Mouse (Mus musculus): ENCODE measurements around the gene Tmem184b. TPM values are rescaled to one million over a fixed set of nuclear protein-coding genes. Genes with fewer than 3 reads are reported as not detected.

The Tmem184b gene
- polyA plus RNA-seq, 2 experiments = 67.9 to 121 TPM

DNA sequence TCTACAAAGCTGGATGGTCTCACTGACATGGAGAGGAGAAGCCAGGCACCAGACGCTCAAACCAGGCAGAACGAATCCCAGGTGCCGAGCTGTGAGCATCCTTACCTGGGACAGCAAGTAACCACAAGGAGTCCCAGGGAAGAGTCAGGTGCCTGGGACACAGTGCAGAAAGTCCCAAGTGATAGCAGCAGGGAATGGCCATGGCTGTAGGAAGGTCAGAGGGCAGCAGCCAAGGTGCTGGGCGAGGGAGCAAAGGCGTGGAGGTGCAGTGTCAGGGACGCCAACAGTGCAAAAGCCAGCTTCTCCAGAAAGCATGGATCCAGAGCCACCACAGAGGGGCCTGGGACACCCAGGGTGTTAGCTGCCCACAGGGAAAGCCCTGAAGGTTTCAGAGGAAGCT lies 10.3 kb downstream of the Tmem184b start:
- H3K9ac ChIP-seq (ENCODE audit: low read depth, low read length, severe bottlenecking) = no peak overlapping the region
- H3K4me1 ChIP-seq (ENCODE audit: control insufficient read depth, insufficient read depth, low read length) = peaks cover 30% of the 10 kb centered on the region
- DNase-seq (ENCODE audit: low spot score) = no peak
- no peaks in the 10 kb centered on the region for H3K9me3 ChIP-seq (ENCODE audit: control insufficient read depth, low read length)
- no peak for ATAC-seq (ENCODE audit: low FRiP score, low read depth)
- no peak overlapping the region for H3K27ac ChIP-seq (replicated peaks; ENCODE audit: low read depth, low read length)
- no peak overlapping the region for H3K4me2 ChIP-seq (replicated peaks; ENCODE audit: low read depth, low read length, severe bottlenecking)
- TF ChIP-seq POLR2A (IDR thresholded peaks at IDR 0.05; ENCODE audit: borderline replicate concordance, extremely low read depth, insufficient read depth, insufficient read length) = no peak
- H3K27me3 ChIP-seq (ENCODE audit: control insufficient read depth, insufficient read depth, low read length) = no peaks in the 10 kb centered on the region
- H3K36me3 ChIP-seq (ENCODE audit: control insufficient read depth, insufficient read depth, low read length) = peaks cover 14% of the 10 kb centered on the region; the same call in 1 of the 2 replicates
- WGBS = 79% methylated on average over 6 of the region's 6 CpGs
- H3K4me3 ChIP-seq (replicated peaks; ENCODE audit: low read length) = no peak overlapping the region

DNA sequence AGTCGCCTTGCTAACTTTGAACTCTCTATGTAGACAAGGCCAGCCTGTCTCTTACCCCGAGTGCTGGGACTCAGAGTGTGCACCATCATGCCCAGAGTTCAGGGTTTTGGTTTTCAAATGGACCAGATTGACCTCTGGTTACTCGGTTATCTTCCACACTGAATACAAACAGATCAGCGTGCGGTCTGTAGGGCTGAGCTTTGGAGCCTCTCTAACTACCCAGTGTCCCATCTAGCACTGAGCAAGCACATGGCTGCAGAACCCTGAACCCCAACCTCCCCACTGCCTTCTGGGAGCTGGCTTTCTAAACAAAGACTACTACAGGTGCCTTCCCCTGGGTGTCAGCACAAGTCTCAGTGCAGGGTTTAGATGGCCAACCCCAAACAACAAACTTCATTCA lies 10.8 kb downstream of the Tmem184b start:
- WGBS = 89% methylated on average over 5 of the region's 5 CpGs
- H3K27ac ChIP-seq (replicated peaks; ENCODE audit: low read depth, low read length) = no peak overlapping the region
- no peak for TF ChIP-seq POLR2A (IDR thresholded peaks at IDR 0.05; ENCODE audit: borderline replicate concordance, extremely low read depth, insufficient read depth, insufficient read length)
- H3K4me2 ChIP-seq (replicated peaks; ENCODE audit: low read depth, low read length, severe bottlenecking) = no peak overlapping the region
- H3K9ac ChIP-seq (ENCODE audit: low read depth, low read length, severe bottlenecking) = no peak overlapping the region
- no peaks in the 10 kb centered on the region for H3K9me3 ChIP-seq (ENCODE audit: control insufficient read depth, low read length)
- no peak overlapping the region for H3K4me3 ChIP-seq (replicated peaks; ENCODE audit: low read length)
- H3K4me1 ChIP-seq (ENCODE audit: control insufficient read depth, insufficient read depth, low read length) = peaks cover 32% of the 10 kb centered on the region
- no peaks in the 10 kb centered on the region for H3K27me3 ChIP-seq (ENCODE audit: control insufficient read depth, insufficient read depth, low read length)
- H3K36me3 ChIP-seq (ENCODE audit: control insufficient read depth, insufficient read depth, low read length) = peaks cover 12% of the 10 kb centered on the region; the same call in 1 of the 2 replicates
- ATAC-seq (ENCODE audit: low FRiP score, low read depth) (no peak), DNase-seq (ENCODE audit: low spot score) (no peak)

DNA sequence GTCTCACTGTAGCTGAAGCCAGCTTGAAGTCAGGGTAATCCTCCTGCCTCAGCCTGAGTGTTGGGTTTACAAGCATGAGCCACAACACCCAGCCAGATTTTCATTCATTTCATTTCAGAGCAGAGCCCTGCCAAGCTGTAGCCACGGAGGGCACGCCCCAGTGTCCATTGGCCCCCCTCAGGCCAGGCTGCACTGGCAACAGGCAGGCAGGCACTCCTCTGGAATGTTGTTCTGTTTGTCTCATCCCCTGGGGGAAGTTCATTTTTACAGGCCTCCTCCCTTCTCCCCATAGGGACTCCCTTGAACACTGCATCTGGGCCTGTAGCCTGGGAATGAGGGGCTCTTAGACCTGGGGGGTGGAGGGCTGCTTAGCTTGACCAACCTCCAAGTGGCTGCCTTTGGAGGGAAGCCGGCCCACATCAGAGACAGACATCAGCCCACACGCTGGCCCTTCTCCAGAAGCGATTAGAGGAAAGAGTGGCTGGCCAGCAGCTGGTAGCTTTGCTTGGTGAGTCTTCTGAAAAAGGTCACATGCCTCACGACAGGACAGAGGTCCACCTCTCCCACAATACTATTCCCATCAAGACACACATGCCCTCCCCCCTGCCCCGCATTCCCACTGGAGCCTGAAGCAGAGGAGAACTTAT lies 11.8 kb downstream of the Tmem184b start:
- Histone ChIP-seq H3K4me2 (replicated peaks; ENCODE audit: low read depth, low read length, severe bottlenecking) (no peak overlapping the region), H3K9me3 (ENCODE audit: control insufficient read depth, low read length) (no peaks in the 10 kb centered on the region), H3K36me3 (ENCODE audit: control insufficient read depth, insufficient read depth, low read length) (peaks cover 10% of the 10 kb centered on the region; the same call in 1 of the 2 replicates), H3K27me3 (ENCODE audit: control insufficient read depth, insufficient read depth, low read length) (no peaks in the 10 kb centered on the region), H3K4me3 (replicated peaks; ENCODE audit: low read length) (no peak overlapping the region), H3K9ac (ENCODE audit: low read depth, low read length, severe bottlenecking) (no peak overlapping the region), H3K4me1 (ENCODE audit: control insufficient read depth, insufficient read depth, low read length) (peaks cover 32% of the 10 kb centered on the region), H3K27ac (replicated peaks; ENCODE audit: low read depth, low read length) (peak overlapping the region; percentile 14; the same call in 1 of the 2 replicates)
- whole genome bisulfite sequencing = 32% methylated on average over 7 of the region's 7 CpGs
- peak; percentile 55 for DNase-seq (ENCODE audit: low spot score)
- TF ChIP-seq POLR2A (IDR thresholded peaks at IDR 0.05; ENCODE audit: borderline replicate concordance, extremely low read depth, insufficient read depth, insufficient read length) = no peak
- 0 out of 2 replicates have a peak, but pooled peaks have one; percentile 9 for ATAC-seq (ENCODE audit: low FRiP score, low read depth)

DNA sequence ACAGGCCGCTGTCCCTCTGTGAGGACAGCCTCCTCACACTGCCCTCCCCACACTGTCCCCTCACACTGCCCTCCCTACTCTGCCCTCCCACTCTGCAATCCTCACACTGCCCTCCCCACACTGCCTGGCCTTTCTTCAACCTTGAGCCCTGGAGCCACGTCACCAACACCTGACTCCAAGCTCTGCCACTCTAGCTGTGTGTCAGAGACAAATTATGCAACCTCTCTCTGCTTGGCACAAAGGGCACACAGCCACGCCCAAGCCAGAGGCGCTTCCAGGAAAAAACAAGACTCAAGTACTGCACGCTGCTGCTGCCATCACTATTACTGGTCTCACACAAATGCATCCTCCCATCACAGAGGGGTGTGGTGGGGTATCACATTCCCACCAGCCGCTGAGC lies 12.9 kb downstream of the Tmem184b start:
- ATAC-seq (ENCODE audit: low FRiP score, low read depth) = no peak
- WGBS = 83% methylated on average over 6 of the region's 6 CpGs
- H3K4me1 ChIP-seq (ENCODE audit: control insufficient read depth, insufficient read depth, low read length) = peaks cover 32% of the 10 kb centered on the region
- no peak overlapping the region for H3K9ac ChIP-seq (ENCODE audit: low read depth, low read length, severe bottlenecking)
- H3K9me3 ChIP-seq (ENCODE audit: control insufficient read depth, low read length) = no peaks in the 10 kb centered on the region
- no peaks in the 10 kb centered on the region for H3K27me3 ChIP-seq (ENCODE audit: control insufficient read depth, insufficient read depth, low read length)
- no peak for TF ChIP-seq POLR2A (IDR thresholded peaks at IDR 0.05; ENCODE audit: borderline replicate concordance, extremely low read depth, insufficient read depth, insufficient read length)
- peaks cover 10% of the 10 kb centered on the region; the same call in 1 of the 2 replicates for H3K36me3 ChIP-seq (ENCODE audit: control insufficient read depth, insufficient read depth, low read length)
- no peak overlapping the region for H3K27ac ChIP-seq (replicated peaks; ENCODE audit: low read depth, low read length)
- no peak overlapping the region for H3K4me2 ChIP-seq (replicated peaks; ENCODE audit: low read depth, low read length, severe bottlenecking)
- no peak for DNase-seq (ENCODE audit: low spot score)
- no peak overlapping the region for H3K4me3 ChIP-seq (replicated peaks; ENCODE audit: low read length)

DNA sequence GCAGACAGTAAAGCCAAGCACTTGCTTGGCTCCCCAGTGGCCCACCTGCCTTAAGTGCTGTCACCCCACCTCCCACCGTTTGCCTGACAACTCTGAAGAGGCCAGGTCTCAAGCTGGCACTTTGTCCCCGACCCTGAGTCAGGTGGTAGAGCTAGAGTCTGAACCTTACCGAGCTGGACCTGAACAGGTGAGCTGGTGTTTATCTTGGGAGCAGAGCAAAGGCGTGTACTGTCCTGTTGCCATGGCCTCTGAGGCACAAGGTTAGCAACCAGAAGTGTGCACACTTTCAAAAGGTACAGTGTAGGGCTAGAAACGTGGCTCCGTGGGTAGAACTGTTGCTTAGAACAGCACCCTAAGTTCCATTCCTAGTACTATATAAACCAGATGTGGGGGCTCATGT lies 15.2 kb downstream of the Tmem184b start:
- ATAC-seq (ENCODE audit: low FRiP score, low read depth) = no peak
- no peaks in the 10 kb centered on the region for H3K9me3 ChIP-seq (ENCODE audit: control insufficient read depth, low read length)
- DNase-seq (ENCODE audit: low spot score) = no peak
- no peaks in the 10 kb centered on the region for H3K27me3 ChIP-seq (ENCODE audit: control insufficient read depth, insufficient read depth, low read length)
- peaks cover 10% of the 10 kb centered on the region; the same call in 1 of the 2 replicates for H3K36me3 ChIP-seq (ENCODE audit: control insufficient read depth, insufficient read depth, low read length)
- 63% methylated on average over 6 of the region's 6 CpGs for WGBS
- no peak overlapping the region; the same call in 1 of the 2 replicates for H3K9ac ChIP-seq (ENCODE audit: low read depth, low read length, severe bottlenecking)
- no peak overlapping the region for H3K4me2 ChIP-seq (replicated peaks; ENCODE audit: low read depth, low read length, severe bottlenecking)
- H3K4me3 ChIP-seq (replicated peaks; ENCODE audit: low read length) = no peak overlapping the region
- no peak for TF ChIP-seq POLR2A (IDR thresholded peaks at IDR 0.05; ENCODE audit: borderline replicate concordance, extremely low read depth, insufficient read depth, insufficient read length)
- peak overlapping the region; percentile 56; the same call in 1 of the 2 replicates for H3K27ac ChIP-seq (replicated peaks; ENCODE audit: low read depth, low read length)
- peaks cover 29% of the 10 kb centered on the region for H3K4me1 ChIP-seq (ENCODE audit: control insufficient read depth, insufficient read depth, low read length)
